Mouse (Mus musculus) liver, embryonic 12.5 days (tissue): ENCODE measurements around the gene Bbs12. TPM values are rescaled to one million over a fixed set of nuclear protein-coding genes. Genes with fewer than 3 reads are reported as not detected.
A peak's percentile ranks its signal among the peaks of the same experiment; 100 is the strongest.

ENCODE experiments used
- ATAC-seq: fragments of 200-750 bp; cut with Nextera tagmentation; 2 replicates; pipeline ENCODE4 v1.8.0; 2017; ENCODE audit warnings: moderate number of reproducible peaks, mild to moderate bottlenecking, moderate library complexity
- H3K27ac ChIP-seq: fragments of 300-500 bp; sonication (generic); 2 replicates; pipeline ENCODE4 v1.5.1; 2016; ENCODE audit warnings: mild to moderate bottlenecking
- H3K27me3 ChIP-seq: fragments of 300-500 bp; sonication (generic); replicated peaks from 2 replicates; pipeline ENCODE4 v1.6.1; 2016; ENCODE audit warnings: mild to moderate bottlenecking, moderate library complexity
- H3K36me3 ChIP-seq: fragments of 300-500 bp; sonication (generic); 2 replicates; pipeline ENCODE4 v1.6.1; 2016; ENCODE audit warnings: mild to moderate bottlenecking, moderate library complexity
- H3K4me1 ChIP-seq: fragments of 300-500 bp; sonication (generic); 2 replicates; pipeline ENCODE4 v1.6.1; 2016
- H3K4me2 ChIP-seq: fragments of 300-500 bp; sonication (generic); 2 replicates; pipeline ENCODE4 v1.6.1; 2016; ENCODE audit warnings: mild to moderate bottlenecking, moderate library complexity
- H3K4me3 ChIP-seq: fragments of 300-500 bp; sonication (generic); 2 replicates; pipeline ENCODE4 v1.5.1; 2016; ENCODE audit warnings: mild to moderate bottlenecking, moderate library complexity
- H3K9ac ChIP-seq: fragments of 300-500 bp; sonication (generic); 2 replicates; pipeline ENCODE4 v1.6.1; 2016; ENCODE audit warnings: mild to moderate bottlenecking, moderate library complexity
- H3K9me3 ChIP-seq: fragments of 300-500 bp; sonication (generic); replicated peaks from 2 replicates; pipeline ENCODE4 v1.6.1; 2016; ENCODE audit warnings: mild to moderate bottlenecking, moderate library complexity
- WGBS: fragments of 180-500 bp; shearing (Covaris S2); methylation state at CpG from one replicate; pipeline ENCODE4 v1.1.7; 2016; ENCODE audit not compliant: insufficient replicate concordance; 5-methylcytosine and 5-hydroxymethylcytosine counted together
- polyA plus RNA-seq: library from polyadenylated mRNA; unstranded; fragments of >200 nt; fragmentation: Nextera tagmentation; extraction: Ambion mirVana; gene quantifications from 2 replicates; pipeline ENCODE4 v1.2.1, GENCODE M21; 2016

Gene Bbs12
- polyA plus RNA-seq, 1 experiment from 2014 or later, result 5.2 TPM

DNA sequence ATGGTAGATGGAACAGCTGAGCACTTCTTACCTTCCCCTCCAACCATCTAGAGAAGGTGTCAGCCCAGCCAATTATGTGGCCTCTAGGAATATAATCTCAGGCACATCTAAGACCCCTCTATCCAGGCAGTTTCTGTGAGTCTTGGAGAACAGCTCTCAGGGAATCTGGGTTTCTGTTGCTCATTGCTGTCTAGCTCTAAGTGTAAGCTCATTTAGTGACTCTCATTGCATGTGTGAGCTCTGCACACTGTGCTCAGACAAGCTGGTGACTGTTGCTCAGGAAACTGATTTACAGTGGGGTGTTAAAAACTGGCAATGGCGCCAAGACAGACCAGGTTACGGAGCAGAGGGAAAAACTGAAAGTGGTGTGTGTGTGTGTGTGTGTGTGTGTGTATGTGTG is 20.4 kb upstream of the Bbs12 start:
- Histone ChIP-seq H3K27ac (no peak overlapping the region), H3K4me2 (no peak overlapping the region), H3K9me3 (no peaks in the 10 kb centered on the region), H3K36me3 (no peaks in the 10 kb centered on the region), H3K27me3 (no peaks in the 10 kb centered on the region), H3K9ac (no peak overlapping the region), H3K4me1 (no peaks in the 10 kb centered on the region), H3K4me3 (no peak overlapping the region)
- WGBS, result 66% methylated on average over 2 of the region's 2 CpGs
- ATAC-seq, result no peak

DNA sequence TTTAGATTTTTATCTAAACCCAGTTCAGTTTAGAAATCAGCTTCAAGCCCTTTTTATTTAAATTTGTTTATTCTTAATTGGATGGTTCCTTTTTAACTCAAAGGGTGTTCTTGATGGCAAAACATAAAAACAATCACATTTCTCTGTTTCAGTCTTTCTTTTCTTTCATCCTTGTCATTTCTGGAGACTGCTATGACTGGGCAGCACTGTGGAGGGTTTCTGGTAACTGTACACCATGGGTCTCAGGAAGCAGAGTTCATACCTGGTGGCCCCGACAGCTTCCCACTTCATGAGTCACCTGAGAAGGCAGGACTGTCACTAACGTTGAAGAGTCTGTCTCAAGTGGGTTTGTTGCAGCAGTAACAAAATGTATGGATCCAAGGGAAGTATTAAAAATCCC is 19.7 kb upstream of the Bbs12 start:
- no peaks in the 10 kb centered on the region for H3K27me3 ChIP-seq
- H3K36me3 ChIP-seq, result no peaks in the 10 kb centered on the region
- no peak overlapping the region for H3K4me2 ChIP-seq
- no peak overlapping the region for H3K9ac ChIP-seq
- WGBS, result 52% methylated on average over 2 of the region's 2 CpGs
- no peak for ATAC-seq
- H3K4me3 ChIP-seq, result no peak overlapping the region
- H3K27ac ChIP-seq, result no peak overlapping the region
- no peaks in the 10 kb centered on the region for H3K9me3 ChIP-seq
- no peaks in the 10 kb centered on the region for H3K4me1 ChIP-seq

- Histone ChIP-seq H3K27me3 (no peaks in the 10 kb centered on the region), H3K9me3 (no peaks in the 10 kb centered on the region), H3K4me3 (no peak overlapping the region), H3K36me3 (no peaks in the 10 kb centered on the region), H3K27ac (no peak overlapping the region), H3K4me1 (peaks cover 21% of the 10 kb centered on the region), H3K4me2 (no peak overlapping the region), H3K9ac (no peak overlapping the region)
- WGBS, result 68% methylated on average over 3 of the region's 3 CpGs
- ATAC-seq, result no peak
These were observed 12.9 kb upstream of the Bbs12 start for GRCm38 (mm10) chr3:37299470-37299869.

- Histone ChIP-seq H3K4me3 (no peak overlapping the region), H3K4me2 (no peak overlapping the region), H3K9me3 (no peaks in the 10 kb centered on the region), H3K27ac (no peak overlapping the region), H3K36me3 (no peaks in the 10 kb centered on the region), H3K9ac (no peak overlapping the region), H3K27me3 (no peaks in the 10 kb centered on the region), H3K4me1 (peaks cover 22% of the 10 kb centered on the region)
- ATAC-seq, result peak; percentile 66
- 25% methylated on average over 12 of the region's 12 CpGs for WGBS
These were observed 9.7 kb upstream of the Bbs12 start for GRCm38 (mm10) chr3:37302685-37303084.

DNA sequence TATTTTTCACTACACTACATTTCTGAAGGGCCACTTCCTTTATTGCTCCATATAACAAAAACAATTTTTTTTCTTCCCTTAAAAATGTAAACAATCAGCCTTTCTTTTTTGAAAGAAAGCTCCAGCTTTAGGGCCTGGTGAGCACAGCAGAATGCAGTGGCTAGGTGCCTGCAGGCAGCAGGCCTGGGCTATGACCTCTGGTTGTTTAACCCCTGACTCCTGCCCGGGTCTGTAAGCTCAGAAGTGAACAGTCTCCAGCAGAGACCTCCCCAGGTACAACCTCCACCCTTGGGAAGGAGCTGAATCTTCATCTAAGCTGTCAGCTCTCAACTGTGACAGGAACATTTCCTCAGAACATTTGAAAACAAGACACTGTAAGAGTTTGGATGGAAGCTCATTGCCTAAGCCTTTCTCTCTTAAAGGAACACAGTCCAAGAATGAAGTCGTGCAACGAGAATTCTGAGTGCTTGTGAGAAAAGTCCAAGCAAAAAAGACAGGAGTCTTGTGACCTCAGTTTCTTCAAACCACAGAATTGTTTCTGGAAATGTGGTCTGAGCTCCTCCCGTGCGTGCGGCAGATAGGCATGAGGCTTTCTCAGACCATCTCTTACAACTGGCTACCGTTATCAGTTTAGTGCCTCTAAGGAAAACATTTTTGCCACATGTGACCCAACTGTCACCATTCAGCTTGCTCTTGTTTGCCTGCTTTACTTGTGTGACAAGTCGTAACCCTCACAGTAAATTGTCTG is 8.8 kb upstream of the Bbs12 start:
- Histone ChIP-seq H3K4me2 (peak overlapping the region; percentile 39), H3K4me1 (peaks cover 18% of the 10 kb centered on the region), H3K36me3 (no peaks in the 10 kb centered on the region), H3K27ac (peak overlapping the region; percentile 87), H3K9ac (0 out of 2 replicates have a peak overlapping the region, but pooled peaks have one; percentile 19), H3K4me3 (no peak overlapping the region), H3K9me3 (no peaks in the 10 kb centered on the region), H3K27me3 (no peaks in the 10 kb centered on the region)
- WGBS, result 19% methylated on average over 8 of the region's 8 CpGs
- ATAC-seq, result peak; percentile 88

GRCm38 (mm10) chr3:37311897-37312369 is 421 bp upstream of the Bbs12 start:
- Histone ChIP-seq H3K9me3 (no peaks in the 10 kb centered on the region), H3K27ac (peak overlapping the region; percentile 51; the same call in 1 of the 2 replicates), H3K36me3 (0 out of 2 replicates have a peak, but pooled peaks cover 5% of the 10 kb centered on the region), H3K4me3 (peak overlapping the region; percentile 90), H3K27me3 (no peaks in the 10 kb centered on the region), H3K4me1 (peaks cover 21% of the 10 kb centered on the region), H3K9ac (peak overlapping the region; percentile 90), H3K4me2 (peak overlapping the region; percentile 92)
- ATAC-seq, result peak; percentile 70
- WGBS, result under 1% methylated on average over 10 of the region's 10 CpGs

- Histone ChIP-seq H3K36me3 (0 out of 2 replicates have a peak, but pooled peaks cover 6% of the 10 kb centered on the region), H3K9ac (peak overlapping the region; percentile 90; the same call in 1 of the 2 replicates), H3K27ac (peak overlapping the region; percentile 20; the same call in 1 of the 2 replicates), H3K9me3 (no peaks in the 10 kb centered on the region), H3K4me3 (peak overlapping the region; percentile 90), H3K4me2 (peak overlapping the region; percentile 92), H3K4me1 (peaks cover 21% of the 10 kb centered on the region), H3K27me3 (no peaks in the 10 kb centered on the region)
- 14% methylated on average over 1 of the region's 1 CpGs for WGBS
- ATAC-seq, result no peak
These were observed 1.0 kb downstream of the Bbs12 start for GRCm38 (mm10) chr3:37313371-37313770.

DNA sequence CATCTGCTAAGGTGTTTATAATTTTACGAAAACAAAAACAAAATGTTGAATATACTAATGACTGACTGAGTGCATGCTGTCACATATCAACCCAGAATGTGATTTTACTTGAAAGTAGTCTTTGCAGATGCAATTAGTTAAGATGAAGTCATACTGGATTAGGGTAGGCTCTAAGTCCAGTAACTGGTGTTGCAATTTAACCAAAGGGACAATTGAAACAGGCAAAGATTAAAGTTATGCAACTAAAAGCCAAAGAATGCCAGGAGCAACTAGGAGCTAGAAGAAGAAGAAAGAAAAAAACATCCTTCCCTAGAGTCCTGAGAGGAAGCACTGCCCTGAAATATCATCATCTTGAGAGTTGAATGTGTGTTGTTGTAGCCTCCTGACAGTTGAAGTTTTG is 3.9 kb downstream of the Bbs12 start:
- 84% methylated on average over 1 of the region's 1 CpGs for WGBS

GRCm38 (mm10) chr3:37324310-37324709 is 12.0 kb downstream of the Bbs12 start:
- Histone ChIP-seq H3K9ac (no peak overlapping the region), H3K27me3 (no peaks in the 10 kb centered on the region), H3K27ac (no peak overlapping the region), H3K36me3 (peaks cover 14% of the 10 kb centered on the region), H3K4me2 (no peak overlapping the region), H3K9me3 (no peaks in the 10 kb centered on the region), H3K4me3 (no peak overlapping the region), H3K4me1 (peaks cover 36% of the 10 kb centered on the region)
- ATAC-seq, result peak; percentile 43; the same call in 1 of the 2 replicates
- 25% methylated on average over 3 of the region's 3 CpGs for WGBS

More for the DNA sequence above, 3.9 kb downstream of the Bbs12 start:
- no peaks in the 10 kb centered on the region for H3K27me3 ChIP-seq
- H3K9ac ChIP-seq, result no peak overlapping the region
- H3K27ac ChIP-seq, result no peak overlapping the region
- peaks cover 19% of the 10 kb centered on the region for H3K4me1 ChIP-seq
- ATAC-seq, result no peak
- no peak overlapping the region for H3K4me3 ChIP-seq
- no peaks in the 10 kb centered on the region for H3K9me3 ChIP-seq
- peaks cover 29% of the 10 kb centered on the region for H3K36me3 ChIP-seq
- no peak overlapping the region for H3K4me2 ChIP-seq

DNA sequence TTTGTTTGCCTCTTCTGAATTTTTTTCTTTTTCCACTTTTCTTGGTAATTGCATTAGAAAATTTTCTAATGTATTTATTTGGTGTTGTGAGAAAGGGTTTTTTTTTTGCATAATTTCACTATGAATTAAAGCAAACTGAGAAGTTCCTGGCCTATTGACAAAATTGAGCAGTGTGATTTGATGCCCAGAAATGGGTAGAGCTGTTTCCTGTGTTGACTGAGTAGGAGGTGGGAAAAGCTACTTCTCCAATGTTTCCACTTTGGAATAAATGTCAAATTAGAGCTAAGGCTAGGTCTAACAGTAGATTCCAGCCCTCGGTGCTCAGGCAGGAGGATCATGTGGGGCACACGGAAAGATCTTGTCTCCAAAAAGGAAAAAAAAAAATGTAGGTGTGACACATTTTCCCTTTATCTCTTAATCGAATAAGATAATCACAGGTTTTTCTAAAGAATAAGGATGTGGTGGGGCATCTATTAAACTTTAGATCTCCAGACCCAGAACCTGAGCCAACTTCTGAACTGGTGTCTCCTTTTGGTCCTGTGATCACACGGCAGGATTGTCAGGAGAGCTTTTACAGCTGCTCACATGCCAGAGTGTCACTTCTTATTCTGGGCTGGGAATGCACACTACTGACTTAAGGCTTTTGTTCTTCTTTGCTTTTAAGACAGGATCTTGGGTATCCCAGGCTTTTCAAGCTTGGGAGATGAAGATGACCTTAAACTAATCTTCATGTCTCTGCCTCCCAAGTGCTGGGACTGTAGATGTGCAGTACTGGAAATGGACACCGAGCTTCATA is 13.2 kb downstream of the Bbs12 start:
- no peak overlapping the region for H3K4me2 ChIP-seq
- H3K27ac ChIP-seq, result no peak overlapping the region
- H3K36me3 ChIP-seq, result peaks cover 5% of the 10 kb centered on the region; the same call in 1 of the 2 replicates
- no peak overlapping the region for H3K9ac ChIP-seq
- peaks cover 40% of the 10 kb centered on the region for H3K4me1 ChIP-seq
- no peak for ATAC-seq
- 51% methylated on average over 5 of the region's 5 CpGs for WGBS
- H3K9me3 ChIP-seq, result no peaks in the 10 kb centered on the region
- H3K27me3 ChIP-seq, result no peaks in the 10 kb centered on the region
- no peak overlapping the region for H3K4me3 ChIP-seq

- WGBS, result 30% methylated on average over 3 of the region's 3 CpGs
- Histone ChIP-seq H3K4me2 (peak overlapping the region; percentile 27; the same call in 1 of the 2 replicates), H3K27ac (peak overlapping the region; percentile 41; the same call in 1 of the 2 replicates), H3K9me3 (no peaks in the 10 kb centered on the region), H3K4me1 (peaks cover 50% of the 10 kb centered on the region), H3K9ac (no peak overlapping the region), H3K27me3 (no peaks in the 10 kb centered on the region), H3K36me3 (no peaks in the 10 kb centered on the region), H3K4me3 (no peak overlapping the region)
- ATAC-seq, result peak; percentile 62; the same call in 1 of the 2 replicates
These were observed 14.3 kb downstream of the Bbs12 start for GRCm38 (mm10) chr3:37326627-37327026.

- 40% methylated on average over 2 of the region's 2 CpGs for WGBS
These were observed 16.1 kb downstream of the Bbs12 start for GRCm38 (mm10) chr3:37328489-37328888.

More at GRCm38 (mm10) chr3:37328489-37328888, 16.1 kb downstream of the Bbs12 start:
- Histone ChIP-seq H3K4me3 (no peak overlapping the region), H3K9me3 (no peaks in the 10 kb centered on the region), H3K4me1 (peaks cover 66% of the 10 kb centered on the region), H3K4me2 (no peak overlapping the region), H3K27me3 (no peaks in the 10 kb centered on the region), H3K9ac (no peak overlapping the region), H3K36me3 (no peaks in the 10 kb centered on the region), H3K27ac (no peak overlapping the region)
- no peak for ATAC-seq
